Mouse (Mus musculus): ENCODE measurements around the gene Prkg1. TPM values are rescaled to one million over a fixed set of nuclear protein-coding genes. Genes with fewer than 3 reads are reported as not detected.

The Prkg1 gene
- polyA plus RNA-seq, 1 experiment from 2014 or later, result 21.1 TPM

GRCm38 (mm10) chr19:31755929-31756792, 8.7 kb downstream of the Prkg1 start:
- no peak overlapping the region; the same call in 1 of the 2 replicates for H3K4me2 ChIP-seq (replicated peaks; ENCODE audit: low read depth, low read length)
- peak; percentile 49; the same call in 1 of the 2 replicates for ATAC-seq (ENCODE audit: insufficient number of reproducible peaks, insufficient read depth, low FRiP score, low read depth)
- H3K4me1 ChIP-seq (ENCODE audit: control insufficient read depth, insufficient read depth, low read length), result 0 out of 2 replicates have a peak, but pooled peaks cover 10% of the 10 kb centered on the region
- H3K9ac ChIP-seq (replicated peaks; ENCODE audit: low read depth, low read length), result no peak overlapping the region
- WGBS, result 46% methylated on average over 11 of the region's 11 CpGs
- no peaks in the 10 kb centered on the region for H3K9me3 ChIP-seq (ENCODE audit: control insufficient read depth, low read depth, low read length)
- H3K27me3 ChIP-seq (ENCODE audit: control insufficient read depth, insufficient read depth, low read length), result no peaks in the 10 kb centered on the region
- H3K4me3 ChIP-seq (ENCODE audit: low read depth, low read length), result no peak overlapping the region
- no peaks in the 10 kb centered on the region for H3K36me3 ChIP-seq (ENCODE audit: control insufficient read depth, insufficient read depth, low read length)
- no peak overlapping the region for H3K27ac ChIP-seq (ENCODE audit: low read length)

GRCm38 (mm10) chr19:31754642-31755287, 10.1 kb downstream of the Prkg1 start:
- 40% methylated on average over 9 of the region's 9 CpGs for WGBS
- Histone ChIP-seq H3K4me1 (ENCODE audit: control insufficient read depth, insufficient read depth, low read length) (0 out of 2 replicates have a peak, but pooled peaks cover 12% of the 10 kb centered on the region), H3K4me2 (replicated peaks; ENCODE audit: low read depth, low read length) (no peak overlapping the region)

GRCm38 (mm10) chr19:31750976-31751676, 13.7 kb downstream of the Prkg1 start:
- WGBS, result 34% methylated on average over 11 of the region's 11 CpGs
- ATAC-seq (ENCODE audit: insufficient number of reproducible peaks, insufficient read depth, low FRiP score, low read depth), result no peak; the same call in 1 of the 2 replicates
- Histone ChIP-seq H3K9ac (replicated peaks; ENCODE audit: low read depth, low read length) (no peak overlapping the region), H3K4me1 (ENCODE audit: control insufficient read depth, insufficient read depth, low read length) (0 out of 2 replicates have a peak, but pooled peaks cover 12% of the 10 kb centered on the region), H3K4me3 (ENCODE audit: low read depth, low read length) (no peak overlapping the region), H3K36me3 (ENCODE audit: control insufficient read depth, insufficient read depth, low read length) (no peaks in the 10 kb centered on the region), H3K9me3 (ENCODE audit: control insufficient read depth, low read depth, low read length) (no peaks in the 10 kb centered on the region), H3K27me3 (ENCODE audit: control insufficient read depth, insufficient read depth, low read length) (no peaks in the 10 kb centered on the region), H3K4me2 (replicated peaks; ENCODE audit: low read depth, low read length) (no peak overlapping the region), H3K27ac (ENCODE audit: low read length) (no peak overlapping the region; the same call in 1 of the 2 replicates)

More at GRCm38 (mm10) chr19:31754642-31755287, 10.1 kb downstream of the Prkg1 start:
- H3K9ac ChIP-seq (replicated peaks; ENCODE audit: low read depth, low read length), result no peak overlapping the region
- no peaks in the 10 kb centered on the region for H3K36me3 ChIP-seq (ENCODE audit: control insufficient read depth, insufficient read depth, low read length)
- H3K27me3 ChIP-seq (ENCODE audit: control insufficient read depth, insufficient read depth, low read length), result no peaks in the 10 kb centered on the region
- H3K4me3 ChIP-seq (ENCODE audit: low read depth, low read length), result no peak overlapping the region
- no peak for ATAC-seq (ENCODE audit: insufficient number of reproducible peaks, insufficient read depth, low FRiP score, low read depth)
- peak overlapping the region; percentile 55; the same call in 1 of the 2 replicates for H3K27ac ChIP-seq (ENCODE audit: low read length)
- no peaks in the 10 kb centered on the region for H3K9me3 ChIP-seq (ENCODE audit: control insufficient read depth, low read depth, low read length)

- Histone ChIP-seq H3K27ac (ENCODE audit: low read length) (no peak overlapping the region), H3K4me2 (replicated peaks; ENCODE audit: low read depth, low read length) (no peak overlapping the region), H3K4me1 (ENCODE audit: control insufficient read depth, insufficient read depth, low read length) (0 out of 2 replicates have a peak, but pooled peaks cover 5% of the 10 kb centered on the region), H3K4me3 (ENCODE audit: low read depth, low read length) (no peak overlapping the region), H3K9me3 (ENCODE audit: control insufficient read depth, low read depth, low read length) (no peaks in the 10 kb centered on the region), H3K36me3 (ENCODE audit: control insufficient read depth, insufficient read depth, low read length) (no peaks in the 10 kb centered on the region), H3K9ac (replicated peaks; ENCODE audit: low read depth, low read length) (no peak overlapping the region), H3K27me3 (ENCODE audit: control insufficient read depth, insufficient read depth, low read length) (no peaks in the 10 kb centered on the region)
- no peak for ATAC-seq (ENCODE audit: insufficient number of reproducible peaks, insufficient read depth, low FRiP score, low read depth)
- WGBS, result 20% methylated on average over 2 of the region's 2 CpGs
These were observed 18.2 kb downstream of the Prkg1 start for GRCm38 (mm10) chr19:31746635-31747034.

DNA sequence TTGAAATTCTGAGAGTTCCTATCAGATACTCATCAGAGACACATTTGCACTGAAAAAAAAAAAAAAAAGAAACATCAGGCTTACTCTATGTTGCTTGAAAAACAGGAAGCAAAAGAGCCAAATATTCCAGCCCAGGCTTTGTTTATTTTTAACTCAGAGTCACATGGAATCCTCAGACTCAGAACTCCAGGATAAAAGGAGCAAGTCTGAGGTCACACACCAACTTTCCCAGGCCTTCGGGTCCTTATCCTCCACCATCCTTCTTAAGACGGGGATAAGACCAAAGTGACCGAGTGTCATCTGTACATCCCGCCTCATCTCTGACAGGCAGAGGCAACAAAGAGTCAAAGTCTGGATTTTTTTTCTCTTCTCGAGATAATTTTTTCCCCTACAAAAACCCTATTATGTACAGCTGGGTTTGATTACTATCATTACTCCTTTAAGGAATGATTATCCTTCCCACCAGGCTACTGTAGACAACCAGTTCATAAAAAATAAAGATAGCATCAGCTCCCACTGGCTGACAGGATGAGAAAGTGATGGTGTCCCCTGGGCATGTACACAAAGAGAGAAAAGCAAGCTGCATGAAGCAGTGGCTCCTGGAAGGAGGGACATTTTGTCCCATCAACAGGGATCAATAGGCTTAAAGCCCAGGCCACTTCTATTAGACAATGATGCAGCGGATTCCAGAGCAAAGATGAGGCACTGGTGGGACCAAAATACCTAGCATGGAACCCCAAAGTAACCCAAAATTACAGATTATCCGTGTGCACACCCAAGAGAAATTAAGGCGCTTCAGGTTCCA, 21.4 kb downstream of the Prkg1 start:
- no peak overlapping the region for H3K9ac ChIP-seq (replicated peaks; ENCODE audit: low read depth, low read length)
- no peak for ATAC-seq (ENCODE audit: insufficient number of reproducible peaks, insufficient read depth, low FRiP score, low read depth)
- H3K27me3 ChIP-seq (ENCODE audit: control insufficient read depth, insufficient read depth, low read length), result no peaks in the 10 kb centered on the region
- no peaks in the 10 kb centered on the region for H3K9me3 ChIP-seq (ENCODE audit: control insufficient read depth, low read depth, low read length)
- no peaks in the 10 kb centered on the region for H3K4me1 ChIP-seq (ENCODE audit: control insufficient read depth, insufficient read depth, low read length)
- no peak overlapping the region for H3K4me3 ChIP-seq (ENCODE audit: low read depth, low read length)
- H3K36me3 ChIP-seq (ENCODE audit: control insufficient read depth, insufficient read depth, low read length), result no peaks in the 10 kb centered on the region
- WGBS, result 63% methylated on average over 8 of the region's 8 CpGs
- H3K4me2 ChIP-seq (replicated peaks; ENCODE audit: low read depth, low read length), result no peak overlapping the region
- H3K27ac ChIP-seq (ENCODE audit: low read length), result no peak overlapping the region

DNA sequence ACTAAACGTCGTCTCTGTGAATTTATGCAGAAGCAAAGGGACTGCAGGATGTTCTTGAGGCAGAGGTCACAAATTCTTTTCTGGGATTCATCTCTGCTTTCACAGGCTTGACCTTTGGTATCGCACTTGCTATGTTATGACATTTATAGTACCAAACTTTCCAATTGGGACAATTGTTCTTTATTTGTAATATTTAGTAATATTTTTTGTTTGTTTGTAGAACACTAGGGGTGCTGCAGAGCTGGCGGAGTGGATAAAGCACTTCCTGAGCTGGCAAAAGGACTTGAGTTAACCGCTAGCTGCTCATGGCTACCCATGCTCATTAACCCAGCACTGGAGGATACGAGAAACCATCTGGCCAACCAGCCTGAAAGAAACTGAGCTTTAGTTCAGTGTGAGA, 49.9 kb downstream of the Prkg1 start:
- Histone ChIP-seq H3K9me3 (ENCODE audit: control insufficient read depth, low read depth, low read length) (no peaks in the 10 kb centered on the region), H3K36me3 (ENCODE audit: control insufficient read depth, insufficient read depth, low read length) (no peaks in the 10 kb centered on the region), H3K4me3 (ENCODE audit: low read depth, low read length) (no peak overlapping the region), H3K4me2 (replicated peaks; ENCODE audit: low read depth, low read length) (no peak overlapping the region), H3K9ac (replicated peaks; ENCODE audit: low read depth, low read length) (no peak overlapping the region), H3K27me3 (ENCODE audit: control insufficient read depth, insufficient read depth, low read length) (no peaks in the 10 kb centered on the region), H3K4me1 (ENCODE audit: control insufficient read depth, insufficient read depth, low read length) (no peaks in the 10 kb centered on the region), H3K27ac (ENCODE audit: low read length) (no peak overlapping the region)
- 83% methylated on average over 6 of the region's 6 CpGs for whole genome bisulfite sequencing
- no peak for ATAC-seq (ENCODE audit: insufficient number of reproducible peaks, insufficient read depth, low FRiP score, low read depth)

DNA sequence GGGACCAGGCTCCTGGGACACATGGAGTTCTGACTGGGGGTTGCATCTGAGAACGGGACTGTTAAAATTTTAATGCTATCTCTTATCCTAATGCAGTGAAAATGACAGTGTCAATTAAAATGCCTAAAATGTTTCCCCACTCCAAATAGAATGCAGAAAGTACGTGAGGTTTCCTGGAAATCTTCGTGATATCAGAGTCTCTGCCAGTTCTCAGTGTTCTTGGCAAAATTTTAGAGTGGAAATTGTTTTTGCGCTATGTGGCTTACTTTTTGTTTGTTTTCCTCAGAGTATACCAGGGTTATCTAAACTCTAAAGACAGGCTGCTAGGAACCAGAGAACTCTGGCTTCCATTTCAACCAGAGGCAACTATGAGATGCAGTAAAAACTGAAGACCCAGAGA, 50.4 kb downstream of the Prkg1 start:
- Histone ChIP-seq H3K4me3 (ENCODE audit: low read depth, low read length) (no peak overlapping the region), H3K9me3 (ENCODE audit: control insufficient read depth, low read depth, low read length) (no peaks in the 10 kb centered on the region), H3K4me2 (replicated peaks; ENCODE audit: low read depth, low read length) (no peak overlapping the region), H3K36me3 (ENCODE audit: control insufficient read depth, insufficient read depth, low read length) (no peaks in the 10 kb centered on the region), H3K27me3 (ENCODE audit: control insufficient read depth, insufficient read depth, low read length) (no peaks in the 10 kb centered on the region), H3K9ac (replicated peaks; ENCODE audit: low read depth, low read length) (no peak overlapping the region), H3K27ac (ENCODE audit: low read length) (no peak overlapping the region), H3K4me1 (ENCODE audit: control insufficient read depth, insufficient read depth, low read length) (no peaks in the 10 kb centered on the region)
- 76% methylated on average over 4 of the region's 4 CpGs for WGBS
- no peak for ATAC-seq (ENCODE audit: insufficient number of reproducible peaks, insufficient read depth, low FRiP score, low read depth)

All from stomach, embryonic 14.5 days (tissue).